Mouse (Mus musculus): Measurements from ENCODE around the gene Ptprc. TPM values are rescaled to one million over a fixed set of nuclear protein-coding genes. Genes with fewer than 3 reads are reported as not detected.

The Ptprc gene
- total and polyA plus RNA-seq, 3 experiments, result 120 to 211 (median 136) TPM

DNA sequence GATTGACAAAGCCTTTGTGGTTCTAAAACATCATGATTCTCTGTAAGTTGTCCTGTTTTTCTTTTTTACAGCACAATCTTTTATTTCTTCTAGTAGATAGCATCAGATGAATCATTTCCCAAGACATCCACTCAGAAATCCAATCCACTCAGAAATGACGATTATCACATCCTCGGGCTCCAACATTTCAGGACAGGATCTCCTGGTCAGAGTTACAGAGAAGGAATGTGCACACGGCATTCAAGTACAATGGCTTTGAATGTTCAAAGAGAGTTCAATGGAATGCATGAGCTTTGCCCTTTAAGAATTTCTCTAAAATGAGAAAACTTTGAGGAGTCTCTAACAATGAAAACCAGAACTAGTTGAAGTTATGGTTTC is 152.6 kb downstream of the Ptprc start:
- Histone ChIP-seq H3K27ac (ENCODE audit: insufficient read depth, low read depth) (no peak overlapping the region), H3K9ac (ENCODE audit: insufficient read depth, low read depth) (no peak overlapping the region), H3K4me1 (ENCODE audit: control insufficient read depth in 1 of 2, insufficient read depth in 2 of 2) (peaks cover 0 to 15% of the 10 kb centered on the region in 2 experiments; a peak in 2 of 4 replicates), H3K4me2 (ENCODE audit: insufficient read depth, low read depth, poor library complexity, severe bottlenecking) (no peak overlapping the region), H3K36me3 (replicated peaks in 1 of 2; ENCODE audit: control insufficient read depth in 1 of 2, insufficient read depth in 1 of 2, low read length in 1 of 2) (no peaks in the 10 kb centered on the region), H3K79me2 (replicated peaks; ENCODE audit: control insufficient read depth, extremely low read depth, insufficient read depth, poor library complexity, severe bottlenecking) (no peaks in the 10 kb centered on the region), H3K9me3 (replicated peaks; ENCODE audit: low read length) (no peaks in the 10 kb centered on the region), H3K4me3 (replicated peaks in 1 of 3; ENCODE audit: low read depth in 2 of 3, low read length in 2 of 3, poor library complexity in 1 of 3) (no peak overlapping the region), H3K27me3 (replicated peaks) (no peaks in the 10 kb centered on the region)
- in situ Hi-C loops (cut with MboI; ENCODE audit: low pct_ligation_motif_present, low pct_unique_long_range_greater_than_20kb, low sequenced_read_pairs), result no loop called here
- dilution Hi-C loops (cut with MboI; ENCODE audit: extremely low pct_ligation_motif_present, extremely low pct_unique_long_range_greater_than_20kb, low sequenced_read_pairs), result no loop called here
- no peak for DNase-seq (ENCODE audit: extremely low read depth)
- TF ChIP-seq POLR2A (IDR thresholded peaks at IDR 0.05; ENCODE audit: low read depth, low read length) (no peak), MAZ (IDR thresholded peaks at IDR 0.05; ENCODE audit: low read depth, low read length) (no peak), IRF4 (IDR thresholded peaks at IDR 0.05; ENCODE audit: low read depth, low read length) (no peak), ZMIZ1 (IDR thresholded peaks at IDR 0.05; ENCODE audit: low read depth, low read length) (no peak), EP300 (IDR thresholded peaks at IDR 0.05; ENCODE audit: low read length) (no peak), JUND (conservative IDR thresholded peaks at IDR 0.05; ENCODE audit: low read depth, low read length) (no peak), SIN3A (IDR thresholded peaks at IDR 0.05; ENCODE audit: low read length) (no peak), POLR2AphosphoS2 (IDR thresholded peaks at IDR 0.05; ENCODE audit: low read depth, low read length) (no peak), E2F4 (IDR thresholded peaks at IDR 0.05; ENCODE audit: insufficient replicate concordance, low read depth, low read length) (no peak), ZC3H11A (IDR thresholded peaks at IDR 0.05; ENCODE audit: low read depth, low read length) (no peak), SMC3 (IDR thresholded peaks at IDR 0.05; ENCODE audit: low read depth, low read length) (no peak), ZKSCAN1 (IDR thresholded peaks at IDR 0.05; ENCODE audit: borderline replicate concordance, low read depth, low read length) (no peak), CHD1 (IDR thresholded peaks at IDR 0.05; ENCODE audit: low read depth, low read length) (no peak), MAX (IDR thresholded peaks at IDR 0.05; ENCODE audit: low read length) (no peak), JUN (IDR thresholded peaks at IDR 0.05; ENCODE audit: insufficient read depth, low read depth, low read length) (no peak), MEF2A (IDR thresholded peaks at IDR 0.05; ENCODE audit: borderline replicate concordance, low read depth, low read length) (no peak), PAX5 (IDR thresholded peaks at IDR 0.05; ENCODE audit: low read length) (no peak), TCF12 (IDR thresholded peaks at IDR 0.05; ENCODE audit: low read depth, low read length) (no peak)

- Histone ChIP-seq H3K9me3 (replicated peaks; ENCODE audit: low read length) (no peaks in the 10 kb centered on the region), H3K36me3 (replicated peaks in 1 of 2; ENCODE audit: control insufficient read depth in 1 of 2, insufficient read depth in 1 of 2, low read length in 1 of 2) (no peaks in the 10 kb centered on the region), H3K4me1 (ENCODE audit: control insufficient read depth in 1 of 2, insufficient read depth in 2 of 2) (peaks cover 0 to 15% of the 10 kb centered on the region in 2 experiments; a peak in 2 of 4 replicates), H3K4me2 (ENCODE audit: insufficient read depth, low read depth, poor library complexity, severe bottlenecking) (no peak overlapping the region), H3K9ac (ENCODE audit: insufficient read depth, low read depth) (no peak overlapping the region), H3K4me3 (replicated peaks in 1 of 3; ENCODE audit: low read depth in 2 of 3, low read length in 2 of 3, poor library complexity in 1 of 3) (no peak overlapping the region), H3K27ac (ENCODE audit: insufficient read depth, low read depth) (no peak overlapping the region), H3K79me2 (replicated peaks; ENCODE audit: control insufficient read depth, extremely low read depth, insufficient read depth, poor library complexity, severe bottlenecking) (no peaks in the 10 kb centered on the region), H3K27me3 (replicated peaks) (no peaks in the 10 kb centered on the region)
- dilution Hi-C loops (cut with MboI; ENCODE audit: extremely low pct_ligation_motif_present, extremely low pct_unique_long_range_greater_than_20kb, low sequenced_read_pairs) (no loop called here), in situ Hi-C loops (cut with MboI; ENCODE audit: low pct_ligation_motif_present, low pct_unique_long_range_greater_than_20kb, low sequenced_read_pairs) (no loop called here)
- TF ChIP-seq ZNF384 (IDR thresholded peaks at IDR 0.05; ENCODE audit: low read depth, low read length), result no peak
- TF ChIP-seq SMC3 (IDR thresholded peaks at IDR 0.05; ENCODE audit: low read depth, low read length), result no peak
- TF ChIP-seq PAX5 (IDR thresholded peaks at IDR 0.05; ENCODE audit: low read length), result no peak
- TF ChIP-seq NELFE (IDR thresholded peaks at IDR 0.05; ENCODE audit: low read depth, low read length), result no peak
- TF ChIP-seq USF1 (IDR thresholded peaks at IDR 0.05; ENCODE audit: low read depth, low read length), result no peak
- TF ChIP-seq CHD2 (IDR thresholded peaks at IDR 0.05; ENCODE audit: low read length), result no peak; the same call in 1 of the 2 replicates
- no peak for TF ChIP-seq POLR2AphosphoS2 (IDR thresholded peaks at IDR 0.05; ENCODE audit: low read depth, low read length)
- TF ChIP-seq NRF1 (IDR thresholded peaks at IDR 0.05; ENCODE audit: low read depth, low read length), result no peak
- TF ChIP-seq ZKSCAN1 (IDR thresholded peaks at IDR 0.05; ENCODE audit: borderline replicate concordance, low read depth, low read length), result no peak
- TF ChIP-seq JUN (IDR thresholded peaks at IDR 0.05; ENCODE audit: insufficient read depth, low read depth, low read length), result no peak
- no peak for TF ChIP-seq KAT2A (IDR thresholded peaks at IDR 0.05; ENCODE audit: insufficient replicate concordance, low read length)
- no peak for TF ChIP-seq MEF2A (IDR thresholded peaks at IDR 0.05; ENCODE audit: borderline replicate concordance, low read depth, low read length)
- TF ChIP-seq GABPA (IDR thresholded peaks at IDR 0.05; ENCODE audit: insufficient replicate concordance, low read depth, low read length), result no peak
- TF ChIP-seq MYC (IDR thresholded peaks at IDR 0.05; ENCODE audit: low read depth, low read length), result no peak
- no peak for DNase-seq (ENCODE audit: extremely low read depth)
Measured at GRCm38 (mm10) chr1:138021962-138022917, 153.3 kb downstream of the Ptprc start.

Data from CH12.LX (cell line).